Mouse (Mus musculus): ENCODE measurements around the gene Zfp324.

Gene Zfp324

DNA sequence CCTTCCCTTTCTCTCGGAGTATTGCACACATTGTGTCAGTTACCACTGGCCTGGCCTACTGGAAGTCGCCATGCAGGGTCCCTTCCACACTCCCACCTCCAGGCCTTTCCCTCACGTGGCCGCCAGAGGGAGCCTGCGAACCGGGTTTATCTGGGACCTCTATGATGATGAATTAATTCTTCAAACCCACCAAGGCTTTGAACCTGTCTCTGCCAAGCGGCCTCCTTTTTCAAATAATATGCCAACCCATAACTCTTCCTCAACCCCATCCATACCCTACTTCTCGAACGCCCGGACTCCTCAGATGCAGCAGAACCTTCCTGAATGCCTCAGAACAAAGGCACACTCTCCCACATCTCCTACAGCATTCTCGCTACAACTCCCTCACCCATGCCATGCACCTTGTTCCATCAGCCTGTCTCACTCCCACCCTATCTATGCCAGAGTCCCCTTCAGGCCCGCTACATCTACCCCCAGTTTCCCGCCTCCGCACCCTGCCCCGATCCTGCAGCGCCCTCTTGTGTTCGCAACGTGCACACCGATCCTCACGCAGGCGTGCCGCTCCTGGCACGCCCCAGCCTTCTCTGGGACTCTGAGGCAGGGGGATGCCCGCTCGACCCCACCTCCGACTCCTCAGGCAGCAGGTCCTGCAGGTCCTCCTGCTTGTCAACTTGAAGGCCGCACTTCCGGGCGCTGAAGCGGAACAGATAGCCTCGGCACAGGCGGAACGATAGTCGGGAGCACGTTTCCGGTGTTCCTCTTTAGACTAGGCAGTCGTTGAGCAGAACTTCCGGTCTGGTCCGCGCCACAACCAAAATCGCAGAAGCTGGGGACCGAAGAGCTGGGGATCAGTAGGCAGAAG is 43.7 kb downstream of the Zfp324 start:
- DNase-seq (ENCODE audit: low spot score in 2 of 2): peak; percentile 90 to 93

- DNase-seq (ENCODE audit: low spot score in 2 of 2): no peak
Observed at GRCm38 (mm10) chr7:13010005-13010908, 44.6 kb downstream of the Zfp324 start, which contains the start of gene Zbtb45. Zbtb45 (minus strand) TSS chr7:13010034.

- no peak for DNase-seq (ENCODE audit: low spot score in 2 of 2)
Observed at GRCm38 (mm10) chr7:13013671-13014070, 48.0 kb downstream of the Zfp324 start.

- DNase-seq (ENCODE audit: low spot score in 2 of 2): no peak
Observed at GRCm38 (mm10) chr7:13014275-13014839, 48.7 kb downstream of the Zfp324 start.

GRCm38 (mm10) chr7:13015217-13015616 is 49.6 kb downstream of the Zfp324 start:
- no peak for DNase-seq (ENCODE audit: low spot score in 2 of 2)

DNA sequence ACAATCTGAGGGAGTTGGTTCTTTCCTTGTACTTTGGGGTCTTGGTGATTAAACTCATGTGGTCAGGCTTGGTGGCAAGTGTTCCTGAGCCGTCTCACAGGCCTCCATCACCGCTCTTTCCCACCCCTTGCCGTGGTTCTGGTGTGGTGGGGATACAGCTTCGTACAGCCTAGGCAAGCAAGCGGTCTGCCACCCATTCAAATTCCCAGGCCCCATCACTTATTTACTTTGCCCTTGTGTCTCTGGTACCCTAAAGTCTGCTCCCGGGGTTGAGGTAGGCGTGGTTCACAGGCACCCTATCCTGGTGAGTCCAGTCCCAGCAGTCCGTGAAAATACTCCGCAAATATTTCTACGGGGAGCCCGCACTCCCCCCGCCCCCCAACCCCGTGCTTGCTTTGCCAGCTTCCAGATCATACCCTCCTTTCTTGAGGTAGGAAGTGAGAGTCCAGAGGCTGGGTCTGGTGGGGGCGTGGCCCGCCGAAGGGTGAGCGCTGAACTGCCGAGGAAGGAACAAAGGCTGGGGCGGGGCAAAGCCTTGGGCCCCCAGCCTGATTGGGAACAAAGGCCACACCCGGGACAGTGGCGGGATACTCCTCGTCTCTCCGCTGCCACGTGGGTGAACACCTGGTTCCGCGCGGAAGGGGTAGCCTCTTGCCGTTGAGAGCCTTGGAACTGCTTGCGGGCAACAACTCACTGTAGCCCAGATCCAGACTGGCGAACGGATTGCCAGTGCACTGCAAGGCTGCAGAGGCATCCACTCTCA is 57.3 kb downstream of the Zfp324 start:
- DNase-seq (ENCODE audit: low spot score in 2 of 2): no peak
